Mouse (Mus musculus): Measurements from ENCODE around the gene Cxcl14. TPM values are rescaled to one million over a fixed set of nuclear protein-coding genes. Genes with fewer than 3 reads are reported as not detected.

Cxcl14 gene
- 308 and 338 TPM in 2 replicates for polyA plus RNA-seq (2016; fragmentation: Nextera tagmentation; extraction: Ambion mirVana)

DNA sequence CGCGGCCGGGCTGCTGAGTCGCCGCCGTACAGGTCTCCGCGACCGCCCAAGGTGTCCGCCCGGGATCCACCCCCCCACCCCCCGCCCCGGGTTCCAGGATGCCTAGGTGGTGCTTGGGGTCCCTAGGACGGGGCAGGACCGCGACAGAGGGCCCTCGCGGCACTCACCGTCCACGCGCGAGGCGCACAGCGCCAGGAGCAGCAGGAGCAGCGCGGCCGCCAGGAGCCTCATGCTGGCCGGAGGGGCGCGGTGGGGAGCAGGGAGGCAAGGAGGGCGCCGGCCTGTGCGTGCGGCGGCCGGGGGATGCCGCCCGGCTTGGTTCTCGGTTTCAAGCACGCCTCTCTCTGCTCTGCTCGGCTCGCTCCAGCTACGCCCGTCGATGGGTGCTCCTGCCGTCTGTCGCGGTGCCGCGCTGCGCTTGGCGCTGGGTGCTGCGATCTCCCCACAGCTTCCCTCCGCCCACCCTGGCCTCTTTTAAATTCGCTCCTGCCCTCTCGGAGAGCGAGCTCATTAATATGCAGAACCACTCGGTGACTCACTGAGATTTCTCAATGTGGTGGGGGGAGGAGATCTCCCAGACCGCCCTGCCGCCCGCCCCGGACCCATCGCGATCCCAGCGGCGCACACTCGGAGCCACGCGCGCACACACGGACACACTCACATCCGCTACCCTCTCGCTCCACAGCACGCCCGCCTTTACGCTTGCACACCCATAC is at the start of gene Cxcl14:
TSS of gene Cxcl14 (minus strand) at position 609 of the 716 bp plus-strand sequence.
- Histone ChIP-seq H3K27ac (peak within 1 kb of the TSS; percentile 56), H3K4me3 (peak within 1 kb of the TSS; percentile 50), H3K4me1 (peaks cover 16% of the 10 kb centered on the region), H3K36me3 (no peaks in the 10 kb centered on the region), H3K9me3 (no peaks in the 10 kb centered on the region), H3K27me3 (peaks cover 65% of the 10 kb centered on the region), H3K4me2 (replicated peaks) (peak within 1 kb of the TSS; percentile 66), H3K9ac (peak within 1 kb of the TSS; percentile 67)
- WGBS: under 1% methylated on average over 75 of the region's 76 CpGs
- 0 out of 2 replicates have a peak, but pooled peaks have one; percentile 29 for ATAC-seq (ENCODE audit: insufficient number of reproducible peaks, insufficient read depth, low FRiP score, low TSS enrichment)

DNA sequence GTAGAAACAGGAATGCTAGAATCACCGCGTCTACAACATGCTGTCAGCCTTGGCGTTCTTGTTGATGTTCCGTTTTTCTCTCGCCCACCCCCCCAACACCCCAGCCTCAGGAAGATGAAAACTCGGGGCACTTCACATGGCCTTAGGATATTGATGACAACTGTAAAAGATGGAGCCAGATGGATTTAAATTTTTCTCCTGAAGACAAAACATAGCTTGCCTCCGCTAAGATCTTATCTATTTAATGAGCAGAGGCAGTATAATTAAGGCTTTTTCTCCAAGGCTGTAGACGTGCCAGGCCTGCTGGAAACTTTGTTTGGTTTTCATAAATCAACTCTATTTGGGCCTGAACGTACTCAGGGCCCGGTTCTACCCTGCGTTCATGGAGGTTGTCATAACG is 48.0 kb upstream of the Cxcl14 start:
- H3K4me1 ChIP-seq: no peaks in the 10 kb centered on the region; the same call in 1 of the 2 replicates
- no peaks in the 10 kb centered on the region for H3K27me3 ChIP-seq
- no peak overlapping the region for H3K4me3 ChIP-seq
- no peak for ATAC-seq (ENCODE audit: insufficient number of reproducible peaks, insufficient read depth, low FRiP score, low TSS enrichment)
- H3K4me2 ChIP-seq (replicated peaks): no peak overlapping the region
- H3K9ac ChIP-seq: no peak overlapping the region
- H3K27ac ChIP-seq: no peak overlapping the region
- no peaks in the 10 kb centered on the region for H3K9me3 ChIP-seq
- no peaks in the 10 kb centered on the region for H3K36me3 ChIP-seq
- 72% methylated on average over 12 of the region's 12 CpGs for WGBS

DNA sequence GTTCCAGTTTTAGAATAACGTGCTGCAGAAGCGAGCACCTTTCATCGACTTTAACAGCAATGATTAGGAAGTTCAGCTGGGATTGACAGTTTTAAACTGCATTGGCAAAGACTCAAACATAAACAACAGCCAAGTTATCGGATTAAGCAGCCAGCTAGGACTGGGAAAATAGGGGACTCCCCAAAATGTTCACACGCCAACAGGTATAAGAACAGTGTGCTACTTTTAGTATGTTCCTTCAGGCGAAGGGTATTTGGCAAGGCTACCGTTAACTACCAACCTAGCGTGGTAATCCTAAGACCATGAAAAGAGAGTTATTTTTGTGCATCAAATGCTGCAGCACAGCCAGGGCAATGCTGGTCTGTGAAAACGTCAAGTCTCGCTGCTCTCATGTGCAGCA is 46.1 kb upstream of the Cxcl14 start:
- H3K9ac ChIP-seq: no peak overlapping the region
- H3K4me2 ChIP-seq (replicated peaks): no peak overlapping the region
- no peaks in the 10 kb centered on the region; the same call in 1 of the 2 replicates for H3K4me1 ChIP-seq
- WGBS: 78% methylated on average over 10 of the region's 10 CpGs
- ATAC-seq (ENCODE audit: insufficient number of reproducible peaks, insufficient read depth, low FRiP score, low TSS enrichment): no peak
- no peak overlapping the region for H3K4me3 ChIP-seq
- no peaks in the 10 kb centered on the region for H3K27me3 ChIP-seq
- H3K9me3 ChIP-seq: no peaks in the 10 kb centered on the region
- no peak overlapping the region for H3K27ac ChIP-seq
- H3K36me3 ChIP-seq: no peaks in the 10 kb centered on the region

DNA sequence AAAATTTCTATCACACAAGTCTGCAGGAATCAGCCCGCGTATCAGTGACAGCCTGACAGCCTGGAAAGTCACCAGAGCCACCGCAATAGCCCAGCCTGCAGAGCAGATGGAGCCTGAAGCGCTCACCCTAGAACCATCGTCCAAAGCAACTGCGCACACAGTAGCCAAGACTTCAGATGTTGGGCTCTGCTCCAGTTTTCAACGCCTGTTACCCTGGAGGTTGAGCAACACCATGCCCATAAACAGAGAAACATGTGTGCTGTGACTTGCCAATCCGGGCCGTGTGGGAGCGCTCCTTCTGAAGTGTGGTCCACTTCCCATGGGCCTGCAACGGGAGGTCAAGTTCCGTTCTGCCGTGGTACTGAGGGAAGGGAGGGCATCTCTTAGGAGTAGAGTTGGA is 44.2 kb upstream of the Cxcl14 start:
- ATAC-seq (ENCODE audit: insufficient number of reproducible peaks, insufficient read depth, low FRiP score, low TSS enrichment): no peak
- no peaks in the 10 kb centered on the region for H3K27me3 ChIP-seq
- no peaks in the 10 kb centered on the region for H3K36me3 ChIP-seq
- H3K9ac ChIP-seq: no peak overlapping the region
- no peak overlapping the region for H3K4me2 ChIP-seq (replicated peaks)
- H3K9me3 ChIP-seq: no peaks in the 10 kb centered on the region
- no peak overlapping the region for H3K27ac ChIP-seq
- no peak overlapping the region for H3K4me3 ChIP-seq
- WGBS: 82% methylated on average over 13 of the region's 13 CpGs
- no peaks in the 10 kb centered on the region; the same call in 1 of the 2 replicates for H3K4me1 ChIP-seq

DNA sequence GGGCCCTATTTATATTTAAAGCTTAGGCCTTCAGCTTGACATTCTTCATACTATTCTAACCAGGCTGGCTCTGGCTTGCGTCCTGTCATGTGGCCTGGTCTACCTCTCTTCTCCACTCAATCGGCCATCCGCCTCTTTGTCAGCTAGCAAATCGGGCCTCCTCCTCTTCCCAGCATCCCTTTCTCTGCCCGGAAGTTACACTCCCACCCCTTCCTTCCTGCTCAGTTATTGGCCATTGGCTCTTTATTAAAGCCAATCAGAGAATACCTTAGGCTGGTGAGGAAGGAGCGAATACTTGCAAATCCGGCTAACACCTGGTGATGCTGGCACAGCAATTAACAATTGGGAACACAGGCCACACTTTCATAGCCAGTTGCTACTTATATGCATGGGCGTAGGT is 43.5 kb upstream of the Cxcl14 start:
- Histone ChIP-seq H3K4me3 (no peak overlapping the region), H3K9me3 (no peaks in the 10 kb centered on the region), H3K27me3 (no peaks in the 10 kb centered on the region), H3K4me2 (replicated peaks) (no peak overlapping the region), H3K9ac (no peak overlapping the region), H3K27ac (no peak overlapping the region), H3K4me1 (peaks cover 4% of the 10 kb centered on the region), H3K36me3 (no peaks in the 10 kb centered on the region)
- WGBS: 89% methylated on average over 8 of the region's 8 CpGs
- no peak for ATAC-seq (ENCODE audit: insufficient number of reproducible peaks, insufficient read depth, low FRiP score, low TSS enrichment)

GRCm38 (mm10) chr13:56336982-56337381 is 40.6 kb upstream of the Cxcl14 start:
- 41% methylated on average over 8 of the region's 8 CpGs for WGBS
- ATAC-seq (ENCODE audit: insufficient number of reproducible peaks, insufficient read depth, low FRiP score, low TSS enrichment): no peak
- peaks cover 9% of the 10 kb centered on the region for H3K4me1 ChIP-seq
- H3K9ac ChIP-seq: no peak overlapping the region
- H3K4me2 ChIP-seq (replicated peaks): no peak overlapping the region
- H3K27ac ChIP-seq: no peak overlapping the region
- no peaks in the 10 kb centered on the region for H3K9me3 ChIP-seq
- H3K4me3 ChIP-seq: no peak overlapping the region
- H3K36me3 ChIP-seq: no peaks in the 10 kb centered on the region
- H3K27me3 ChIP-seq: no peaks in the 10 kb centered on the region

GRCm38 (mm10) chr13:56334802-56335690 is 38.7 kb upstream of the Cxcl14 start:
- no peak for ATAC-seq (ENCODE audit: insufficient number of reproducible peaks, insufficient read depth, low FRiP score, low TSS enrichment)
- Histone ChIP-seq H3K36me3 (no peaks in the 10 kb centered on the region), H3K4me2 (replicated peaks) (no peak overlapping the region), H3K27ac (no peak overlapping the region), H3K4me1 (peaks cover 14% of the 10 kb centered on the region), H3K27me3 (no peaks in the 10 kb centered on the region), H3K4me3 (no peak overlapping the region), H3K9ac (no peak overlapping the region), H3K9me3 (no peaks in the 10 kb centered on the region)
- WGBS: 38% methylated on average over 10 of the region's 10 CpGs

GRCm38 (mm10) chr13:56334236-56334635 is 37.9 kb upstream of the Cxcl14 start:
- H3K36me3 ChIP-seq: no peaks in the 10 kb centered on the region
- H3K9me3 ChIP-seq: no peaks in the 10 kb centered on the region
- ATAC-seq (ENCODE audit: insufficient number of reproducible peaks, insufficient read depth, low FRiP score, low TSS enrichment): no peak
- no peak overlapping the region for H3K4me3 ChIP-seq
- H3K27me3 ChIP-seq: no peaks in the 10 kb centered on the region
- H3K9ac ChIP-seq: no peak overlapping the region
- 84% methylated on average over 8 of the region's 8 CpGs for WGBS
- no peak overlapping the region for H3K4me2 ChIP-seq (replicated peaks)
- no peak overlapping the region for H3K27ac ChIP-seq
- peaks cover 20% of the 10 kb centered on the region for H3K4me1 ChIP-seq

- Histone ChIP-seq H3K9ac (no peak overlapping the region), H3K27ac (no peak overlapping the region), H3K9me3 (no peaks in the 10 kb centered on the region), H3K4me3 (no peak overlapping the region), H3K27me3 (no peaks in the 10 kb centered on the region), H3K4me1 (peaks cover 30% of the 10 kb centered on the region), H3K4me2 (replicated peaks) (no peak overlapping the region), H3K36me3 (no peaks in the 10 kb centered on the region)
- no peak for ATAC-seq (ENCODE audit: insufficient number of reproducible peaks, insufficient read depth, low FRiP score, low TSS enrichment)
- 80% methylated on average over 6 of the region's 6 CpGs for WGBS
These were observed 36.0 kb upstream of the Cxcl14 start for GRCm38 (mm10) chr13:56332356-56332755.

- no peak overlapping the region for H3K27ac ChIP-seq
These were observed 34.5 kb upstream of the Cxcl14 start for GRCm38 (mm10) chr13:56330603-56331455.

DNA sequence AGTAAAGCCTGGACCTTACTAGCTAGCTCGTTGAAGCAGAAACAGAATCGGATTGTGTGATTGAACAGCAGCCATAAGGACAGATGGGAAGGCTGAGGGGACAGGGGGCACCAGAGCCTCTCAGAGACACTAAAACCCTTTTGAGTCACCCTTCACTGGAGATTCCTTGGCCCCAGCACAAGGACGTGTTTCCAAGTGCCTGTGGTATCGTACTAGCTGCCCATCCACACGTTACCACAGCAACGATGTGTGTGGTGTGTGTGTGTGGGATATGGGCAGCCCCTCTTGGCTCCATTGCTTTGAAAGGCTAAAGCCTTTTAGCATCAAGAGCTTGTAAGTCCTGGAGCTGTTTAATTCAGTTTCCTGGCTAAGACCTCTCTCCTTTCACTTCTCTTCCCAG is 33.4 kb upstream of the Cxcl14 start:
- WGBS: 63% methylated on average over 6 of the region's 6 CpGs
- Histone ChIP-seq H3K4me3 (no peak overlapping the region), H3K27ac (peak overlapping the region; percentile 81), H3K27me3 (no peaks in the 10 kb centered on the region), H3K4me1 (peaks cover 31% of the 10 kb centered on the region), H3K9ac (no peak overlapping the region), H3K36me3 (no peaks in the 10 kb centered on the region), H3K9me3 (no peaks in the 10 kb centered on the region), H3K4me2 (replicated peaks) (no peak overlapping the region)
- no peak for ATAC-seq (ENCODE audit: insufficient number of reproducible peaks, insufficient read depth, low FRiP score, low TSS enrichment)

More at GRCm38 (mm10) chr13:56330603-56331455, 34.5 kb upstream of the Cxcl14 start:
- WGBS: 55% methylated on average over 10 of the region's 10 CpGs
- no peaks in the 10 kb centered on the region for H3K36me3 ChIP-seq
- H3K9ac ChIP-seq: no peak overlapping the region
- H3K4me2 ChIP-seq (replicated peaks): no peak overlapping the region
- peaks cover 36% of the 10 kb centered on the region for H3K4me1 ChIP-seq
- H3K9me3 ChIP-seq: no peaks in the 10 kb centered on the region
- no peaks in the 10 kb centered on the region for H3K27me3 ChIP-seq
- no peak for ATAC-seq (ENCODE audit: insufficient number of reproducible peaks, insufficient read depth, low FRiP score, low TSS enrichment)
- no peak overlapping the region for H3K4me3 ChIP-seq
